Mouse (Mus musculus): ENCODE measurements around the gene Creb5. TPM values are rescaled to one million over a fixed set of nuclear protein-coding genes. Genes with fewer than 3 reads are reported as not detected.

Creb5 gene
- polyA plus RNA-seq, 2 experiments, result 20.0 to 46.1 TPM

- Histone ChIP-seq H3K27ac (replicated peaks; ENCODE audit: low read depth, low read length) (no peak overlapping the region), H3K4me3 (replicated peaks; ENCODE audit: low read length) (no peak overlapping the region), H3K4me2 (replicated peaks; ENCODE audit: low read depth, low read length, severe bottlenecking) (no peak overlapping the region), H3K4me1 (ENCODE audit: control insufficient read depth, insufficient read depth, low read length) (no peaks in the 10 kb centered on the region), H3K36me3 (ENCODE audit: control insufficient read depth, insufficient read depth, low read length) (no peaks in the 10 kb centered on the region), H3K9ac (ENCODE audit: low read depth, low read length, severe bottlenecking) (no peak overlapping the region), H3K27me3 (ENCODE audit: control insufficient read depth, insufficient read depth, low read length) (no peaks in the 10 kb centered on the region), H3K9me3 (ENCODE audit: control insufficient read depth, low read length) (no peaks in the 10 kb centered on the region)
- ATAC-seq (ENCODE audit: low FRiP score, low read depth), result no peak
- DNase-seq (ENCODE audit: low spot score), result no peak
- no peak for TF ChIP-seq POLR2A (IDR thresholded peaks at IDR 0.05; ENCODE audit: borderline replicate concordance, extremely low read depth, insufficient read depth, insufficient read length)
Observed at GRCm38 (mm10) chr6:53738206-53738605, 451.1 kb downstream of the Creb5 start.

- DNase-seq (ENCODE audit: low spot score), result no peak
- ATAC-seq (ENCODE audit: low FRiP score, low read depth), result no peak
- no peak for TF ChIP-seq POLR2A (IDR thresholded peaks at IDR 0.05; ENCODE audit: borderline replicate concordance, extremely low read depth, insufficient read depth, insufficient read length)
- no peaks in the 10 kb centered on the region for H3K36me3 ChIP-seq (ENCODE audit: control insufficient read depth, insufficient read depth, low read length)
- no peak overlapping the region for H3K27ac ChIP-seq (replicated peaks; ENCODE audit: low read depth, low read length)
- H3K4me1 ChIP-seq (ENCODE audit: control insufficient read depth, insufficient read depth, low read length), result no peaks in the 10 kb centered on the region
- H3K4me3 ChIP-seq (replicated peaks; ENCODE audit: low read length), result no peak overlapping the region
- no peak overlapping the region for H3K9ac ChIP-seq (ENCODE audit: low read depth, low read length, severe bottlenecking)
- H3K27me3 ChIP-seq (ENCODE audit: control insufficient read depth, insufficient read depth, low read length), result no peaks in the 10 kb centered on the region
- WGBS, result 83% methylated on average over 3 of the region's 3 CpGs
- H3K4me2 ChIP-seq (replicated peaks; ENCODE audit: low read depth, low read length, severe bottlenecking), result no peak overlapping the region
- H3K9me3 ChIP-seq (ENCODE audit: control insufficient read depth, low read length), result no peaks in the 10 kb centered on the region
Observed at GRCm38 (mm10) chr6:53741222-53741621, 454.2 kb downstream of the Creb5 start.

Other genes starting within 250 kb of the Creb5 start
- 12.8 and 13.2 TPM in 2 replicates for gene Jazf1, start 218.6 kb upstream of the Creb5 start, polyA plus RNA-seq (2012; rRNA removed)
- gene Jazf1, start 218.6 kb upstream of the Creb5 start, polyA plus RNA-seq (2014; fragmentation: Nextera tagmentation; extraction: Ambion mirVana), result 22.0 TPM in 2 replicates